Mouse (Mus musculus) midbrain, postnatal 0 days (tissue): ENCODE results near the gene Fgd1. TPM values are rescaled to one million over a fixed set of nuclear protein-coding genes. Genes with fewer than 3 reads are reported as not detected.

Experiments
- ATAC-seq: fragments of 200-750 bp; cut with Nextera tagmentation; 2 replicates; pipeline ENCODE4 v1.8.0; 2017; ENCODE audit warnings: moderate number of reproducible peaks, mild to moderate bottlenecking, moderate TSS enrichment, moderate library complexity; ENCODE audit not compliant: low FRiP score
- DNase-seq: peaks from one replicate; pipeline ENCODE4 v3.0.0-alpha.2; 2015; ENCODE audit warnings: low spot score
- H3K27ac ChIP-seq: fragments of 300-500 bp; sonication (generic); 2 replicates; pipeline ENCODE4 v1.5.1; 2014; ENCODE audit warnings: low read depth, mild to moderate bottlenecking, low read length, mixed read lengths
- H3K27me3 ChIP-seq: fragments of 300-500 bp; sonication (generic); 2 replicates; pipeline ENCODE4 v1.6.1; 2014; ENCODE audit warnings: low read length, control low read depth, mixed read lengths; ENCODE audit not compliant: insufficient read depth
- H3K36me3 ChIP-seq: fragments of 300-500 bp; sonication (generic); 2 replicates; pipeline ENCODE4 v1.6.1; 2014; ENCODE audit warnings: low read length, control low read depth, mixed read lengths; ENCODE audit not compliant: insufficient read depth
- H3K4me1 ChIP-seq: fragments of 300-500 bp; sonication (generic); 2 replicates; pipeline ENCODE4 v1.6.1; 2014; ENCODE audit warnings: mild to moderate bottlenecking, control low read depth, antibody characterized with exemption, low read length, mixed read lengths; ENCODE audit not compliant: insufficient read depth
- H3K4me2 ChIP-seq: fragments of 300-500 bp; sonication (generic); 2 replicates; pipeline ENCODE4 v1.6.1; 2014; ENCODE audit warnings: low read depth, mild to moderate bottlenecking, low read length, mixed read lengths; ENCODE audit not compliant: poor library complexity, severe bottlenecking
- H3K4me3 ChIP-seq: fragments of 300-500 bp; sonication (generic); 2 replicates; pipeline ENCODE4 v1.5.1; 2014; ENCODE audit warnings: low read depth, mild to moderate bottlenecking, low read length, moderate library complexity
- H3K9ac ChIP-seq: fragments of 300-500 bp; sonication (generic); replicated peaks from 2 replicates; pipeline ENCODE4 v1.6.1; 2014; ENCODE audit warnings: mild to moderate bottlenecking, low read length, moderate library complexity, mixed read lengths; ENCODE audit not compliant: poor library complexity, severe bottlenecking
- H3K9me3 ChIP-seq: fragments of 300-500 bp; sonication (generic); 2 replicates; pipeline ENCODE4 v1.6.1; 2016; ENCODE audit warnings: low read length, control low read depth
- CTCF ChIP-seq: IDR thresholded peaks from 2 replicates; pipeline ENCODE4 v1.5.1; 2016; ENCODE audit warnings: antibody characterized with exemption, mild to moderate bottlenecking
- WGBS: fragments of 180-500 bp; shearing (Covaris S2); extraction: QIAGEN DNeasy Blood & Tissue Kit; methylation state at CpG from one replicate; pipeline ENCODE4 v1.1.7; 2014; 5-methylcytosine and 5-hydroxymethylcytosine counted together
- polyA plus RNA-seq: library from polyadenylated mRNA; unstranded; fragments of >200 nt; fragmentation: Nextera tagmentation; extraction: Ambion mirVana; gene quantifications from 2 replicates; pipeline ENCODE4 v1.2.1, GENCODE M21; 2015
- total RNA-seq: library from RNA; depleted of rRNA; stranded (reverse); fragments of >200 nt; gene quantifications from 2 replicates; pipeline ENCODE4 v1.2.3, GENCODE M21; 2014; rRNA removed

Fgd1 gene
- total and polyA plus RNA-seq, 2 experiments from 2014 or later: 14.4 to 46.1 TPM

- TF ChIP-seq CTCF: no peak
- WGBS: 42% methylated on average over 7 of the region's 7 CpGs
- H3K4me2 ChIP-seq: no peak overlapping the region
- DNase-seq (peak; percentile 50), ATAC-seq (peak; percentile 74)
- H3K9me3 ChIP-seq: no peaks in the 10 kb centered on the region
- H3K4me3 ChIP-seq: no peak overlapping the region
- H3K4me1 ChIP-seq: no peaks in the 10 kb centered on the region
- H3K9ac ChIP-seq: no peak overlapping the region
- no peaks in the 10 kb centered on the region for H3K27me3 ChIP-seq
- H3K36me3 ChIP-seq: no peaks in the 10 kb centered on the region
- H3K27ac ChIP-seq: peak overlapping the region; percentile 55; the same call in 1 of the 2 replicates
These were observed 61.5 kb downstream of the Fgd1 start for GRCm38 (mm10) chrX:151107301-151108067.

GRCm38 (mm10) chrX:151116795-151117194 is 70.8 kb downstream of the Fgd1 start:
- WGBS: 11% methylated on average over 7 of the region's 7 CpGs
- Histone ChIP-seq H3K4me2 (no peak overlapping the region), H3K27ac (no peak overlapping the region), H3K4me1 (no peaks in the 10 kb centered on the region), H3K36me3 (no peaks in the 10 kb centered on the region), H3K9ac (no peak overlapping the region), H3K27me3 (no peaks in the 10 kb centered on the region), H3K9me3 (no peaks in the 10 kb centered on the region), H3K4me3 (no peak overlapping the region)
- ATAC-seq (peak; percentile 41; the same call in 1 of the 2 replicates), DNase-seq (peak; percentile 73)
- peak; percentile 68 for TF ChIP-seq CTCF

- Histone ChIP-seq H3K27me3 (no peaks in the 10 kb centered on the region), H3K4me3 (no peak overlapping the region), H3K27ac (no peak overlapping the region), H3K9ac (no peak overlapping the region), H3K36me3 (no peaks in the 10 kb centered on the region), H3K4me1 (no peaks in the 10 kb centered on the region), H3K4me2 (no peak overlapping the region), H3K9me3 (no peaks in the 10 kb centered on the region)
- WGBS: 9% methylated on average over 2 of the region's 2 CpGs
- TF ChIP-seq CTCF: peak; percentile 64
- ATAC-seq: no peak
- peak; percentile 22 for DNase-seq
These were observed 71.5 kb downstream of the Fgd1 start for GRCm38 (mm10) chrX:151117432-151117831.

GRCm38 (mm10) chrX:151123933-151124332 is 78.0 kb downstream of the Fgd1 start:
- no peaks in the 10 kb centered on the region for H3K9me3 ChIP-seq
- H3K4me3 ChIP-seq: no peak overlapping the region

GRCm38 (mm10) chrX:151130493-151130892 is 84.5 kb downstream of the Fgd1 start:
- Histone ChIP-seq H3K9me3 (no peaks in the 10 kb centered on the region), H3K4me2 (no peak overlapping the region), H3K4me1 (no peaks in the 10 kb centered on the region), H3K4me3 (no peak overlapping the region), H3K27me3 (no peaks in the 10 kb centered on the region), H3K27ac (no peak overlapping the region), H3K36me3 (no peaks in the 10 kb centered on the region), H3K9ac (no peak overlapping the region)
- ATAC-seq: no peak
- WGBS: 82% methylated on average over 3 of the region's 3 CpGs
- no peak for DNase-seq
- peak; percentile 12; the same call in 1 of the 2 replicates for TF ChIP-seq CTCF

More at GRCm38 (mm10) chrX:151123933-151124332, 78.0 kb downstream of the Fgd1 start:
- ATAC-seq (no peak), DNase-seq (no peak)
- H3K27me3 ChIP-seq: no peaks in the 10 kb centered on the region
- no peak overlapping the region for H3K27ac ChIP-seq
- H3K4me1 ChIP-seq: no peaks in the 10 kb centered on the region
- TF ChIP-seq CTCF: no peak
- no peak overlapping the region for H3K9ac ChIP-seq
- no peak overlapping the region for H3K4me2 ChIP-seq
- H3K36me3 ChIP-seq: no peaks in the 10 kb centered on the region
- 42% methylated on average over 2 of the region's 2 CpGs for WGBS

- Histone ChIP-seq H3K4me3 (no peak overlapping the region), H3K4me1 (no peaks in the 10 kb centered on the region), H3K9ac (no peak overlapping the region), H3K27me3 (no peaks in the 10 kb centered on the region), H3K4me2 (no peak overlapping the region), H3K27ac (no peak overlapping the region), H3K9me3 (no peaks in the 10 kb centered on the region), H3K36me3 (no peaks in the 10 kb centered on the region)
- ATAC-seq: no peak
- TF ChIP-seq CTCF: peak; percentile 55
- 31% methylated on average over 10 of the region's 10 CpGs for WGBS
- peak; percentile 23 for DNase-seq
These were observed 86.8 kb downstream of the Fgd1 start for GRCm38 (mm10) chrX:151132785-151133184.

Other genes with a start within 250 kb of the Fgd1 start
- 357 and 385 TPM in 2 replicates for gene Maged2, start 231.8 kb upstream of the Fgd1 start, total RNA-seq
- gene Maged2, start 231.8 kb upstream of the Fgd1 start, polyA plus RNA-seq: 565 and 594 TPM in 2 replicates
- gene Gnl3l, start 28.8 kb upstream of the Fgd1 start, total RNA-seq: 170 and 195 TPM in 2 replicates
- gene Gnl3l, start 28.8 kb upstream of the Fgd1 start, polyA plus RNA-seq: 113 and 118 TPM in 2 replicates
- gene Tsr2, start 50.4 kb downstream of the Fgd1 start, total RNA-seq: 24.1 and 33.0 TPM in 2 replicates
- gene Tsr2, start 50.4 kb downstream of the Fgd1 start, polyA plus RNA-seq: 41.9 and 45.6 TPM in 2 replicates
- gene Wnk3, start 151.9 kb downstream of the Fgd1 start, total RNA-seq: 74.5 and 80.0 TPM in 2 replicates
- 12.6 and 15.2 TPM in 2 replicates for gene Wnk3, start 151.9 kb downstream of the Fgd1 start, polyA plus RNA-seq